Mouse (Mus musculus) embryonic facial prominence, embryonic 11.5 days (tissue): Measurements from ENCODE around the gene Top2b. TPM values are rescaled to one million over a fixed set of nuclear protein-coding genes. Genes with fewer than 3 reads are reported as not detected.

Experiments used
- ATAC-seq: fragments of 200-750 bp; cut with Nextera tagmentation; replicated peaks from 2 replicates; pipeline ENCODE4 v1.8.0; 2017; ENCODE audit warnings: low read depth; ENCODE audit not compliant: insufficient number of reproducible peaks, low FRiP score, low TSS enrichment
- DNase-seq: peaks from one replicate; pipeline ENCODE4 v3.0.0-alpha.2; 2015; ENCODE audit warnings: low spot score
- H3K27ac ChIP-seq: fragments of 300-500 bp; sonication (generic); replicated peaks from 2 replicates; pipeline ENCODE4 v1.5.1; 2014; ENCODE audit warnings: mild to moderate bottlenecking, low read depth, low read length, control low read depth
- H3K27me3 ChIP-seq: fragments of 300-500 bp; sonication (generic); 2 replicates; pipeline ENCODE4 v1.6.1; 2014; ENCODE audit warnings: mild to moderate bottlenecking, low read length, moderate library complexity, mixed read lengths; ENCODE audit not compliant: control insufficient read depth, insufficient read depth
- H3K36me3 ChIP-seq: fragments of 300-500 bp; sonication (generic); replicated peaks from 2 replicates; pipeline ENCODE4 v1.6.1; 2014; ENCODE audit warnings: low read depth, mild to moderate bottlenecking, low read length, moderate library complexity, mixed read lengths; ENCODE audit not compliant: control insufficient read depth, insufficient read depth
- H3K4me1 ChIP-seq: fragments of 300-500 bp; sonication (generic); 2 replicates; pipeline ENCODE4 v1.6.1; 2014; ENCODE audit warnings: low read length, mixed read lengths; ENCODE audit not compliant: control insufficient read depth, insufficient read depth
- H3K4me2 ChIP-seq: fragments of 300-500 bp; sonication (generic); 2 replicates; pipeline ENCODE4 v1.6.1; 2014; ENCODE audit warnings: low read depth, mild to moderate bottlenecking, control low read depth, low read length, moderate library complexity
- H3K4me3 ChIP-seq: fragments of 300-500 bp; sonication (generic); 2 replicates; pipeline ENCODE4 v1.5.1; 2014; ENCODE audit warnings: low read depth, low read length, control low read depth
- H3K9ac ChIP-seq: fragments of 300-500 bp; sonication (generic); replicated peaks from 2 replicates; pipeline ENCODE4 v1.6.1; 2014; ENCODE audit warnings: mild to moderate bottlenecking, control low read depth, low read length
- H3K9me3 ChIP-seq: fragments of 300-500 bp; sonication (generic); replicated peaks from 2 replicates; pipeline ENCODE4 v1.6.1; 2016; ENCODE audit warnings: mild to moderate bottlenecking, low read length, inconsistent platforms, mixed read lengths; ENCODE audit not compliant: control insufficient read depth
- WGBS: fragments of 180-500 bp; shearing (Covaris S2); extraction: QIAGEN DNeasy Blood & Tissue Kit; methylation state at CpG from one replicate; pipeline ENCODE4 v1.1.7; 2014; 5-methylcytosine and 5-hydroxymethylcytosine counted together
- polyA plus RNA-seq: library from polyadenylated mRNA; unstranded; fragments of >200 nt; fragmentation: Nextera tagmentation; extraction: Ambion mirVana; gene quantifications from 2 replicates; pipeline ENCODE4 v1.2.1, GENCODE M21; 2014

The Top2b gene
- polyA plus RNA-seq, 1 experiment from 2014 or later: 166 TPM

GRCm38 (mm10) chr14:16431941-16432499, 67.0 kb downstream of the Top2b start:
- Histone ChIP-seq H3K36me3 (no peaks in the 10 kb centered on the region; the same call in 1 of the 2 replicates), H3K27me3 (no peaks in the 10 kb centered on the region), H3K9ac (no peak overlapping the region), H3K4me1 (no peaks in the 10 kb centered on the region), H3K9me3 (no peaks in the 10 kb centered on the region), H3K4me3 (no peak overlapping the region), H3K4me2 (no peak overlapping the region), H3K27ac (no peak overlapping the region)
- ATAC-seq: no peak
- 70% methylated on average over 4 of the region's 4 CpGs for WGBS
- DNase-seq: no peak

- Histone ChIP-seq H3K36me3 (no peaks in the 10 kb centered on the region; the same call in 1 of the 2 replicates), H3K27me3 (no peaks in the 10 kb centered on the region), H3K9me3 (no peaks in the 10 kb centered on the region), H3K4me1 (no peaks in the 10 kb centered on the region), H3K9ac (no peak overlapping the region), H3K27ac (no peak overlapping the region), H3K4me2 (no peak overlapping the region), H3K4me3 (no peak overlapping the region)
- DNase-seq: no peak
- 84% methylated on average over 3 of the region's 3 CpGs for WGBS
- ATAC-seq: no peak
Observed at GRCm38 (mm10) chr14:16432550-16432949, 67.6 kb downstream of the Top2b start.

GRCm38 (mm10) chr14:16433206-16433605, 68.2 kb downstream of the Top2b start:
- H3K9me3 ChIP-seq: no peaks in the 10 kb centered on the region
- WGBS: 53% methylated on average over 2 of the region's 2 CpGs
- no peak overlapping the region for H3K9ac ChIP-seq
- H3K4me2 ChIP-seq: no peak overlapping the region
- H3K36me3 ChIP-seq: no peaks in the 10 kb centered on the region; the same call in 1 of the 2 replicates
- H3K27me3 ChIP-seq: no peaks in the 10 kb centered on the region
- H3K27ac ChIP-seq: no peak overlapping the region
- ATAC-seq: 0 out of 2 replicates have a peak, but pooled peaks have one; percentile 15
- H3K4me1 ChIP-seq: no peaks in the 10 kb centered on the region
- H3K4me3 ChIP-seq: no peak overlapping the region
- DNase-seq: peak; percentile 22

GRCm38 (mm10) chr14:16434396-16435171, 69.6 kb downstream of the Top2b start:
- 55% methylated on average over 3 of the region's 3 CpGs for WGBS
- H3K36me3 ChIP-seq: no peaks in the 10 kb centered on the region; the same call in 1 of the 2 replicates

GRCm38 (mm10) chr14:16437386-16437785, 72.4 kb downstream of the Top2b start:
- Histone ChIP-seq H3K4me3 (no peak overlapping the region), H3K27me3 (no peaks in the 10 kb centered on the region), H3K36me3 (no peaks in the 10 kb centered on the region), H3K4me2 (no peak overlapping the region), H3K27ac (no peak overlapping the region), H3K4me1 (no peaks in the 10 kb centered on the region), H3K9me3 (no peaks in the 10 kb centered on the region), H3K9ac (no peak overlapping the region)
- DNase-seq (no peak), ATAC-seq (no peak)
- 91% methylated on average over 4 of the region's 4 CpGs for WGBS

More at GRCm38 (mm10) chr14:16434396-16435171, 69.6 kb downstream of the Top2b start:
- DNase-seq (peak; percentile 76), ATAC-seq (no peak)
- H3K27ac ChIP-seq: no peak overlapping the region
- H3K9me3 ChIP-seq: no peaks in the 10 kb centered on the region
- H3K27me3 ChIP-seq: no peaks in the 10 kb centered on the region
- no peak overlapping the region for H3K4me3 ChIP-seq
- no peak overlapping the region for H3K9ac ChIP-seq
- no peaks in the 10 kb centered on the region for H3K4me1 ChIP-seq
- no peak overlapping the region for H3K4me2 ChIP-seq

- no peak overlapping the region for H3K9ac ChIP-seq
- H3K4me1 ChIP-seq: no peaks in the 10 kb centered on the region
- H3K27me3 ChIP-seq: no peaks in the 10 kb centered on the region
- DNase-seq: no peak
- H3K27ac ChIP-seq: no peak overlapping the region
- ATAC-seq: no peak
- H3K36me3 ChIP-seq: no peaks in the 10 kb centered on the region
- H3K4me2 ChIP-seq: no peak overlapping the region
- no peak overlapping the region for H3K4me3 ChIP-seq
- no peaks in the 10 kb centered on the region for H3K9me3 ChIP-seq
- WGBS: 78% methylated on average over 6 of the region's 6 CpGs
Observed at GRCm38 (mm10) chr14:16439385-16440126, 74.6 kb downstream of the Top2b start.

- ATAC-seq (no peak), DNase-seq (no peak)
- Histone ChIP-seq H3K27me3 (no peaks in the 10 kb centered on the region), H3K4me3 (no peak overlapping the region), H3K36me3 (no peaks in the 10 kb centered on the region), H3K9me3 (no peaks in the 10 kb centered on the region), H3K4me1 (no peaks in the 10 kb centered on the region), H3K27ac (no peak overlapping the region), H3K9ac (no peak overlapping the region), H3K4me2 (no peak overlapping the region)
- 70% methylated on average over 4 of the region's 4 CpGs for WGBS
Observed at GRCm38 (mm10) chr14:16444859-16445258, 79.9 kb downstream of the Top2b start.

- ATAC-seq (no peak), DNase-seq (peak; percentile 49)
- Histone ChIP-seq H3K4me1 (no peaks in the 10 kb centered on the region), H3K9ac (no peak overlapping the region), H3K27me3 (no peaks in the 10 kb centered on the region), H3K4me3 (no peak overlapping the region), H3K27ac (no peak overlapping the region), H3K36me3 (no peaks in the 10 kb centered on the region), H3K9me3 (no peaks in the 10 kb centered on the region), H3K4me2 (no peak overlapping the region)
- 42% methylated on average over 3 of the region's 3 CpGs for WGBS
Observed at GRCm38 (mm10) chr14:16447587-16447986, 82.6 kb downstream of the Top2b start.
